Mouse (Mus musculus) adrenal gland, postnatal 36 days (tissue): ENCODE results near the gene Tmem211. TPM values are rescaled to one million over a fixed set of nuclear protein-coding genes. Genes with fewer than 3 reads are reported as not detected.

Experiments used
- DNase-seq, 2 experiments: peaks; one replicate each; pipeline ENCODE4 v3.0.0; 2021; ENCODE audit warnings: mixed read lengths in 1 of 2
- long read RNA-seq, 2 experiments: library from polyadenylated mRNA; stranded (forward); transcript quantifications; one replicate each; pipeline ENCODE4 v2.0.0; 2021; ENCODE audit warnings: borderline sequencing depth in 2 of 2
- total RNA-seq, 2 experiments: library from RNA; stranded (reverse); gene quantifications; 2 replicates each; pipeline ENCODE4 v1.2.3; 2021

Tmem211 gene
- total RNA-seq = not detected
- long read RNA-seq, experiment 1 = 0 reads
- long read RNA-seq, experiment 2 = 0 reads

- peak; percentile 80 to 89 for DNase-seq
These were observed at the start of gene Tmem211 for GRCm38 (mm10) chr5:113226632-113227102. Gene Tmem211 (plus strand): TSS chr5:113226909.

- DNase-seq = peak in 1 of 2 experiments; percentile 35
These were observed 47.3 kb upstream of the Tmem211 start for GRCm38 (mm10) chr5:113179451-113179842.

- DNase-seq = peak; percentile 87 to 92
These were observed 46.6 kb upstream of the Tmem211 start for GRCm38 (mm10) chr5:113179843-113180682.

GRCm38 (mm10) chr5:113180755-113181154, 46.0 kb upstream of the Tmem211 start:
- no peak for DNase-seq

- peak in 1 of 2 experiments; percentile 21 for DNase-seq
These were observed 45.3 kb upstream of the Tmem211 start for GRCm38 (mm10) chr5:113181441-113181840.

- peak in 1 of 2 experiments; percentile 19 for DNase-seq
These were observed 36.2 kb upstream of the Tmem211 start for GRCm38 (mm10) chr5:113190558-113190957.

GRCm38 (mm10) chr5:113191901-113192300, 34.8 kb upstream of the Tmem211 start:
- no peak for DNase-seq

- DNase-seq = no peak
These were observed 32.9 kb upstream of the Tmem211 start for GRCm38 (mm10) chr5:113193762-113194161.

GRCm38 (mm10) chr5:113195451-113195850, 31.3 kb upstream of the Tmem211 start:
- no peak for DNase-seq

GRCm38 (mm10) chr5:113195907-113196306, 30.8 kb upstream of the Tmem211 start:
- no peak for DNase-seq

- no peak for DNase-seq
These were observed 29.6 kb upstream of the Tmem211 start for GRCm38 (mm10) chr5:113196916-113197794.

GRCm38 (mm10) chr5:113199126-113199771, 27.5 kb upstream of the Tmem211 start:
- DNase-seq = no peak

- no peak for DNase-seq
These were observed 27.0 kb upstream of the Tmem211 start for GRCm38 (mm10) chr5:113199772-113200134.

GRCm38 (mm10) chr5:113204193-113204592, 22.5 kb upstream of the Tmem211 start:
- DNase-seq = no peak

- no peak for DNase-seq
These were observed 19.9 kb upstream of the Tmem211 start for GRCm38 (mm10) chr5:113206670-113207352.

GRCm38 (mm10) chr5:113208048-113208447, 18.7 kb upstream of the Tmem211 start:
- DNase-seq = peak; percentile 48 to 68

GRCm38 (mm10) chr5:113208622-113209400, 17.9 kb upstream of the Tmem211 start:
- DNase-seq = peak; percentile 34 to 61

GRCm38 (mm10) chr5:113209401-113209750, 17.3 kb upstream of the Tmem211 start:
- peak in 1 of 2 experiments; percentile 29 for DNase-seq

GRCm38 (mm10) chr5:113209898-113210297, 16.8 kb upstream of the Tmem211 start:
- peak; percentile 52 to 53 for DNase-seq

- peak in 1 of 2 experiments; percentile 40 for DNase-seq
These were observed 16.4 kb upstream of the Tmem211 start for GRCm38 (mm10) chr5:113210314-113210713.
